ENCODE assay signal across 18 mouse cellular contexts in genomic region chr1:34478891-34479655, GRCm38 (mm10). TPM values are rescaled to one million over a fixed set of nuclear protein-coding genes. Genes with fewer than 3 reads are reported as not detected.
DNase-seq lines count a peak whose midpoint lies in the region; ATAC-seq and TF ChIP-seq lines count a peak whose summit lies in the region.
"Had no signal": no experiment of that assay in that cellular context is flagged by ENCODE, and none has a peak within 500 bp of the region (broad histone marks: within the 10 kb centered on the region; RNA-seq: fewer than 3 reads in every experiment).

No protein-coding gene starts in this region.

- DNase-seq in hindbrain, embryonic 11.5 days (ENCODE audit: low spot score), result no peak
- peak; percentile 75 for DNase-seq in CD4-positive helper T cell, adult 2 months (ENCODE audit: low read depth, low spot score)
- no peak for DNase-seq in liver, postnatal 0 days
- no peak for DNase-seq in gastrocnemius, postnatal 4 days (ENCODE audit: low spot score in 2 of 2)
- DNase-seq in midbrain, postnatal 0 days (ENCODE audit: low spot score), result no peak
- DNase-seq in ovary, postnatal 10 days (ENCODE audit: low spot score), result no peak
- DNase-seq: adrenal gland, postnatal 10 days; cerebellum, adult 18-20 months; left cerebral cortex, postnatal 4 days; thymus, postnatal 36 days had no signal

- TF ChIP-seq CTCF in liver, postnatal 0 days (IDR thresholded peaks at IDR 0.05; ENCODE audit: low read depth), result no peak
- no peak for TF ChIP-seq CTCF in midbrain, postnatal 0 days (IDR thresholded peaks at IDR 0.05)

- no peak overlapping the region for H3K4me2 ChIP-seq in hindbrain, embryonic 15.5 days
- no peak overlapping the region for H3K4me2 ChIP-seq in hindbrain, embryonic 11.5 days (replicated peaks; ENCODE audit: low read depth, low read length)
- H3K4me2 ChIP-seq in liver, postnatal 0 days (ENCODE audit: low read depth, low read length), result peak overlapping the region; percentile 4; the same call in 1 of the 2 replicates
- no peak overlapping the region for H3K4me2 ChIP-seq in midbrain, postnatal 0 days (ENCODE audit: low read depth, low read length, poor library complexity, severe bottlenecking)
- H3K4me2 ChIP-seq: embryonic facial prominence, embryonic 13.5 days; midbrain, embryonic 11.5 days had no signal

- no peak for ATAC-seq in hindbrain, embryonic 15.5 days (ENCODE audit: low FRiP score, low read depth)
- no peak for ATAC-seq in hindbrain, embryonic 11.5 days (ENCODE audit: low FRiP score)
- peak; percentile 59 for ATAC-seq in activated CD4-positive, CD25-positive, alpha-beta regulatory T cell, adult 4 months
- no peak for ATAC-seq in liver, postnatal 0 days
- no peak for ATAC-seq in midbrain, postnatal 0 days (ENCODE audit: low FRiP score)
- ATAC-seq: hindbrain, postnatal 0 days had no signal

- no peaks in the 10 kb centered on the region for H3K27me3 ChIP-seq in hindbrain, embryonic 15.5 days
- H3K27me3 ChIP-seq in hindbrain, embryonic 11.5 days (ENCODE audit: control insufficient read depth, insufficient read depth, low read length), result no peaks in the 10 kb centered on the region
- no peaks in the 10 kb centered on the region for H3K27me3 ChIP-seq in liver, postnatal 0 days (ENCODE audit: insufficient read depth, low read length)
- no peaks in the 10 kb centered on the region for H3K27me3 ChIP-seq in midbrain, postnatal 0 days (ENCODE audit: insufficient read depth, low read length)
- H3K27me3 ChIP-seq: embryonic facial prominence, embryonic 13.5 days had no signal

- TF ChIP-seq EP300 in liver, postnatal 0 days (IDR thresholded peaks at IDR 0.05; ENCODE audit: low read depth), result no peak

- no peak overlapping the region for H3K27ac ChIP-seq in hindbrain, embryonic 15.5 days (replicated peaks)
- no peak overlapping the region for H3K27ac ChIP-seq in hindbrain, embryonic 11.5 days (ENCODE audit: low read depth, low read length)
- H3K27ac ChIP-seq in liver, postnatal 0 days (ENCODE audit: low read depth), result peak overlapping the region; percentile 58; the same call in 1 of the 2 replicates
- H3K27ac ChIP-seq in midbrain, postnatal 0 days (ENCODE audit: low read depth, low read length), result no peak overlapping the region
- H3K27ac ChIP-seq: embryonic facial prominence, embryonic 13.5 days; hindbrain, postnatal 0 days had no signal

- 0 out of 2 replicates have a peak overlapping the region, but pooled peaks have one; percentile 7 for H3K9ac ChIP-seq in hindbrain, embryonic 15.5 days
- H3K9ac ChIP-seq in hindbrain, embryonic 11.5 days (ENCODE audit: low read depth, low read length), result no peak overlapping the region
- no peak overlapping the region for H3K9ac ChIP-seq in liver, postnatal 0 days (replicated peaks)
- H3K9ac ChIP-seq in midbrain, postnatal 0 days (replicated peaks; ENCODE audit: low read length, poor library complexity, severe bottlenecking), result no peak overlapping the region
- H3K9ac ChIP-seq: embryonic facial prominence, embryonic 13.5 days had no signal

- no peaks in the 10 kb centered on the region for H3K9me3 ChIP-seq in hindbrain, embryonic 15.5 days
- no peaks in the 10 kb centered on the region for H3K9me3 ChIP-seq in hindbrain, embryonic 11.5 days (ENCODE audit: control insufficient read depth, low read length)
- no peaks in the 10 kb centered on the region for H3K9me3 ChIP-seq in liver, postnatal 0 days (ENCODE audit: low read length)
- no peaks in the 10 kb centered on the region for H3K9me3 ChIP-seq in midbrain, postnatal 0 days (ENCODE audit: low read length)
- H3K9me3 ChIP-seq: embryonic facial prominence, embryonic 13.5 days; G1E had no signal

- H3K4me1 ChIP-seq in hindbrain, embryonic 15.5 days (replicated peaks), result no peaks in the 10 kb centered on the region
- no peaks in the 10 kb centered on the region for H3K4me1 ChIP-seq in hindbrain, embryonic 11.5 days (replicated peaks; ENCODE audit: control insufficient read depth, insufficient read depth, low read length)
- H3K4me1 ChIP-seq in liver, postnatal 0 days (ENCODE audit: insufficient read depth), result peaks cover 19% of the 10 kb centered on the region
- no peaks in the 10 kb centered on the region for H3K4me1 ChIP-seq in midbrain, postnatal 0 days (ENCODE audit: insufficient read depth, low read length)

- no peaks in the 10 kb centered on the region for H3K36me3 ChIP-seq in hindbrain, embryonic 15.5 days
- H3K36me3 ChIP-seq in hindbrain, embryonic 11.5 days (ENCODE audit: control insufficient read depth, insufficient read depth, low read length), result no peaks in the 10 kb centered on the region
- no peaks in the 10 kb centered on the region for H3K36me3 ChIP-seq in liver, postnatal 0 days (replicated peaks; ENCODE audit: insufficient read depth, low read length)
- H3K36me3 ChIP-seq in midbrain, postnatal 0 days (ENCODE audit: insufficient read depth, low read length), result no peaks in the 10 kb centered on the region
- H3K36me3 ChIP-seq: embryonic facial prominence, embryonic 13.5 days; G1E had no signal

- no peak overlapping the region for H3K4me3 ChIP-seq in hindbrain, embryonic 15.5 days
- H3K4me3 ChIP-seq in hindbrain, embryonic 11.5 days (ENCODE audit: low read depth, low read length), result no peak overlapping the region
- H3K4me3 ChIP-seq in liver, postnatal 0 days (ENCODE audit: low read depth, low read length), result no peak overlapping the region
- H3K4me3 ChIP-seq in midbrain, postnatal 0 days (ENCODE audit: low read depth, low read length), result no peak overlapping the region
- H3K4me3 ChIP-seq: embryonic facial prominence, embryonic 13.5 days had no signal

- WGBS in hindbrain, embryonic 15.5 days, result 79% methylated on average over 11 of the region's 11 CpGs
- 73% methylated on average over 11 of the region's 11 CpGs for WGBS in hindbrain, embryonic 11.5 days
- 29% methylated on average over 11 of the region's 11 CpGs for WGBS in liver, postnatal 0 days (ENCODE audit: insufficient replicate concordance)
- WGBS in midbrain, postnatal 0 days, result 71% methylated on average over 11 of the region's 11 CpGs

RNA-seq across cellular contexts. Expression of gene Prss39, which starts 19.1 kb away (rescaled TPM):
- polyA plus RNA-seq in hindbrain, embryonic 15.5 days (2015; fragmentation: Nextera tagmentation; extraction: Ambion mirVana), result not detected in 2 replicates
- polyA plus RNA-seq in hindbrain, embryonic 11.5 days (2014; fragmentation: Nextera tagmentation; extraction: Ambion mirVana), result not detected in 2 replicates
- polyA plus RNA-seq in activated CD4-positive, CD25-positive, alpha-beta regulatory T cell, adult 4 months (2017; shearing (Covaris generic)), result under 1 TPM in 1 of 2 experiments, not detected in 1; 0.44 TPM
- not detected in 2 replicates for polyA plus RNA-seq in liver, postnatal 0 days (2015; fragmentation: Nextera tagmentation; extraction: Ambion mirVana)
- not detected for total RNA-seq in gastrocnemius, postnatal 4 days (2021)
- total RNA-seq in midbrain, postnatal 0 days (2014; rRNA removed), result not detected in 2 replicates
- not detected in 2 replicates for polyA plus RNA-seq in midbrain, postnatal 0 days (2015; fragmentation: Nextera tagmentation; extraction: Ambion mirVana)
- total RNA-seq: adrenal gland, postnatal 10 days; hindbrain, postnatal 0 days; left cerebral cortex, postnatal 4 days had no signal
- polyA plus RNA-seq: embryonic facial prominence, embryonic 13.5 days; G1E; hindbrain, postnatal 0 days; midbrain, embryonic 11.5 days; neural tube, embryonic 14.5 days had no signal

RNA-seq across cellular contexts. Expression of gene Ptpn18, which starts 19.5 kb away (rescaled TPM):
- 5.0 and 6.1 TPM in 2 replicates for polyA plus RNA-seq in hindbrain, embryonic 15.5 days (2015; fragmentation: Nextera tagmentation; extraction: Ambion mirVana)
- 7.6 and 9.6 TPM in 2 replicates for polyA plus RNA-seq in hindbrain, embryonic 11.5 days (2014; fragmentation: Nextera tagmentation; extraction: Ambion mirVana)
- polyA plus RNA-seq in activated CD4-positive, CD25-positive, alpha-beta regulatory T cell, adult 4 months (2017; shearing (Covaris generic)), result 100 to 1,000 TPM; 175 to 257 TPM
- 28.2 and 32.1 TPM in 2 replicates for polyA plus RNA-seq in liver, postnatal 0 days (2015; fragmentation: Nextera tagmentation; extraction: Ambion mirVana)
- total RNA-seq in gastrocnemius, postnatal 4 days (2021), result 1 to 10 TPM; 8.4 to 9.3 TPM
- 5.6 TPM in 1 of 2 replicates, not detected in the other for total RNA-seq in midbrain, postnatal 0 days (2014; rRNA removed)
- polyA plus RNA-seq in midbrain, postnatal 0 days (2015; fragmentation: Nextera tagmentation; extraction: Ambion mirVana), result 4.7 and 5.1 TPM in 2 replicates

RNA-seq across cellular contexts. Expression of gene Imp4, which starts 39.4 kb away (rescaled TPM):
- 51.1 and 52.5 TPM in 2 replicates for polyA plus RNA-seq in hindbrain, embryonic 15.5 days (2015; fragmentation: Nextera tagmentation; extraction: Ambion mirVana)
- 87.7 and 94.5 TPM in 2 replicates for polyA plus RNA-seq in hindbrain, embryonic 11.5 days (2014; fragmentation: Nextera tagmentation; extraction: Ambion mirVana)
- 100 to 1,000 TPM; 105 to 131 TPM for polyA plus RNA-seq in activated CD4-positive, CD25-positive, alpha-beta regulatory T cell, adult 4 months (2017; shearing (Covaris generic))
- 37.6 and 41.6 TPM in 2 replicates for polyA plus RNA-seq in liver, postnatal 0 days (2015; fragmentation: Nextera tagmentation; extraction: Ambion mirVana)
- total RNA-seq in gastrocnemius, postnatal 4 days (2021), result 10 to 100 TPM; 26.5 to 27.7 TPM
- 17.8 and 22.1 TPM in 2 replicates for total RNA-seq in midbrain, postnatal 0 days (2014; rRNA removed)
- polyA plus RNA-seq in midbrain, postnatal 0 days (2015; fragmentation: Nextera tagmentation; extraction: Ambion mirVana), result 41.9 and 42.3 TPM in 2 replicates

RNA-seq across cellular contexts. Expression of gene Ccdc115, which starts 39.6 kb away (rescaled TPM):
- 62.2 and 64.5 TPM in 2 replicates for polyA plus RNA-seq in hindbrain, embryonic 15.5 days (2015; fragmentation: Nextera tagmentation; extraction: Ambion mirVana)
- polyA plus RNA-seq in hindbrain, embryonic 11.5 days (2014; fragmentation: Nextera tagmentation; extraction: Ambion mirVana), result 68.5 and 69.2 TPM in 2 replicates
- polyA plus RNA-seq in activated CD4-positive, CD25-positive, alpha-beta regulatory T cell, adult 4 months (2017; shearing (Covaris generic)), result 10 to 100 TPM; 35.5 to 37.9 TPM
- 19.0 and 21.0 TPM in 2 replicates for polyA plus RNA-seq in liver, postnatal 0 days (2015; fragmentation: Nextera tagmentation; extraction: Ambion mirVana)
- 10 to 100 TPM; 17.2 to 20.9 TPM for total RNA-seq in gastrocnemius, postnatal 4 days (2021)
- total RNA-seq in midbrain, postnatal 0 days (2014; rRNA removed), result 36.7 and 41.1 TPM in 2 replicates
- polyA plus RNA-seq in midbrain, postnatal 0 days (2015; fragmentation: Nextera tagmentation; extraction: Ambion mirVana), result 57.5 and 58.9 TPM in 2 replicates

RNA-seq across cellular contexts. Expression of gene Cfc1, which starts 56.4 kb away (rescaled TPM):
- 0.14 and 0.45 TPM in 2 replicates for polyA plus RNA-seq in hindbrain, embryonic 15.5 days (2015; fragmentation: Nextera tagmentation; extraction: Ambion mirVana)
- polyA plus RNA-seq in hindbrain, embryonic 11.5 days (2014; fragmentation: Nextera tagmentation; extraction: Ambion mirVana), result not detected in 2 replicates
- not detected for polyA plus RNA-seq in activated CD4-positive, CD25-positive, alpha-beta regulatory T cell, adult 4 months (2017; shearing (Covaris generic))
- not detected in 2 replicates for polyA plus RNA-seq in liver, postnatal 0 days (2015; fragmentation: Nextera tagmentation; extraction: Ambion mirVana)
- total RNA-seq in gastrocnemius, postnatal 4 days (2021), result not detected
- total RNA-seq in midbrain, postnatal 0 days (2014; rRNA removed), result not detected in 2 replicates
- 0.44 and 1.2 TPM in 2 replicates for polyA plus RNA-seq in midbrain, postnatal 0 days (2015; fragmentation: Nextera tagmentation; extraction: Ambion mirVana)
- total RNA-seq: adrenal gland, postnatal 10 days; left cerebral cortex, postnatal 4 days had no signal
- polyA plus RNA-seq: G1E; large intestine, adult 2 months; midbrain, embryonic 11.5 days; neural tube, embryonic 14.5 days had no signal
